Mouse (Mus musculus) kidney, adult 2 months (tissue): ENCODE measurements around the gene Zglp1. TPM values are rescaled to one million over a fixed set of nuclear protein-coding genes. Genes with fewer than 3 reads are reported as not detected.

Source experiments
- DNase-seq: peaks from one replicate; pipeline ENCODE4 v3.0.0; 2021
- H3K27ac ChIP-seq: fragments of 200-500 bp; 2 replicates; pipeline ENCODE4 v1.5.1; 2012; ENCODE audit warnings: low read depth, low read length, control low read depth, inconsistent platforms; ENCODE audit not compliant: insufficient read depth
- H3K27me3 ChIP-seq: fragments of 200-500 bp; replicated peaks from 2 replicates; pipeline ENCODE4 v1.6.1; 2012; ENCODE audit warnings: mild to moderate bottlenecking, moderate library complexity, low read length, inconsistent platforms; ENCODE audit not compliant: control insufficient read depth, insufficient read depth
- H3K36me3 ChIP-seq: fragments of 200-500 bp; 2 replicates; pipeline ENCODE4 v1.6.1; 2012; ENCODE audit warnings: mild to moderate bottlenecking, moderate library complexity, low read length, inconsistent platforms; ENCODE audit not compliant: control insufficient read depth, insufficient read depth
- H3K4me1 ChIP-seq: fragments of 200-500 bp; 2 replicates; pipeline ENCODE4 v1.6.1; 2011; ENCODE audit warnings: low read length; ENCODE audit not compliant: control insufficient read depth, insufficient read depth
- H3K4me3 ChIP-seq: fragments of 200-500 bp; 2 replicates; pipeline ENCODE4 v1.5.1; 2011; ENCODE audit warnings: mild to moderate bottlenecking, low read depth, low read length, control low read depth; ENCODE audit not compliant: insufficient read depth
- CTCF ChIP-seq: fragments of 200-500 bp; conservative IDR thresholded peaks from 2 replicates; pipeline ENCODE4 v1.5.1; 2011; ENCODE audit warnings: low read depth, mild to moderate bottlenecking, control low read depth, low read length, moderate library complexity, mixed read lengths; ENCODE audit not compliant: insufficient read depth, insufficient read length
- POLR2A ChIP-seq: fragments of 200-500 bp; IDR thresholded peaks from one replicate; pipeline ENCODE4 v1.6.1; 2011; ENCODE audit warnings: low read depth, low read length, control low read depth
- WGBS: fragments of 180-500 bp; shearing (Covaris S2); methylation state at CpG from one replicate; pipeline ENCODE4 v1.1.7; 2018; 5-methylcytosine and 5-hydroxymethylcytosine counted together
- polyA plus RNA-seq: library from polyadenylated mRNA; depleted of rRNA; stranded (reverse); fragments of >200 nt; gene quantifications from 2 replicates; pipeline ENCODE4 v1.2.3, GENCODE M21; 2012

The Zglp1 gene
- polyA plus RNA-seq, 1 experiment = not detected

- Histone ChIP-seq H3K27me3 (no peaks in the 10 kb centered on the region), H3K27ac (no peak overlapping the region), H3K4me1 (no peaks in the 10 kb centered on the region), H3K4me3 (no peak overlapping the region), H3K36me3 (no peaks in the 10 kb centered on the region)
- TF ChIP-seq CTCF (no peak), POLR2A (no peak)
- 95% methylated on average over 2 of the region's 2 CpGs for WGBS
- peak; percentile 23 for DNase-seq
Measured at GRCm38 (mm10) chr9:21102076-21102475, 35.2 kb upstream of the Zglp1 start.

- Histone ChIP-seq H3K27ac (no peak overlapping the region), H3K36me3 (no peaks in the 10 kb centered on the region), H3K4me3 (no peak overlapping the region), H3K4me1 (no peaks in the 10 kb centered on the region), H3K27me3 (no peaks in the 10 kb centered on the region)
- WGBS = 54% methylated on average over 15 of the region's 15 CpGs
- no peak for DNase-seq
- no peak for TF ChIP-seq POLR2A
- no peak for TF ChIP-seq CTCF
Measured at GRCm38 (mm10) chr9:21100447-21101161, 33.7 kb upstream of the Zglp1 start.

- H3K4me1 ChIP-seq = no peaks in the 10 kb centered on the region
- H3K27me3 ChIP-seq = no peaks in the 10 kb centered on the region
- 73% methylated on average over 8 of the region's 8 CpGs for WGBS
- H3K27ac ChIP-seq = no peak overlapping the region
- no peaks in the 10 kb centered on the region for H3K36me3 ChIP-seq
- H3K4me3 ChIP-seq = no peak overlapping the region
- TF ChIP-seq CTCF (no peak), POLR2A (no peak)
- DNase-seq = no peak
Measured at GRCm38 (mm10) chr9:21097793-21098192, 30.9 kb upstream of the Zglp1 start.

DNA sequence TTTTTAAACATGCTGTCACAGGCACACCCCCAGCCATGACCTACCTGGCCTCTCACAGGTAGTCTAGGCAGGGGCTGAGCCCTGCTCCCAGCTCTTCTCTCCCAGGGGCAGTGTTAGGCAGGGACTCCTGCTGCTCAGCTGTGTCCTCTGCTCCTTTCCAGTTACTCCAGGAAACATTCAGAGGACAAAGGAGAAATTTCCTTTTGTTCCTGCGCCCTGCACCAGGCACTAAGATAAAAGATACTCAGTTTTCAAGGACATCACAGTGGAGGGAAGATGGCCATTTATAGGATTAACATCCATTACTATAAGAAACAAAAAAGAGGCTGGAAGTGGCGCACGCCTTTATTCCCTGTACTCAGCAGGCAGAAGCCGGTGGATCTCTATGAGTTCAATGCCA lies 29.1 kb upstream of the Zglp1 start:
- no peaks in the 10 kb centered on the region for H3K27me3 ChIP-seq
- H3K27ac ChIP-seq = no peak overlapping the region
- no peak overlapping the region for H3K4me3 ChIP-seq
- 100% methylated on average over 4 of the region's 4 CpGs for WGBS
- TF ChIP-seq POLR2A = no peak
- no peak for TF ChIP-seq CTCF
- no peaks in the 10 kb centered on the region for H3K36me3 ChIP-seq
- H3K4me1 ChIP-seq = no peaks in the 10 kb centered on the region
- DNase-seq = no peak

- TF ChIP-seq POLR2A = no peak
- TF ChIP-seq CTCF = no peak
- DNase-seq = no peak
- Histone ChIP-seq H3K27me3 (no peaks in the 10 kb centered on the region), H3K4me1 (peaks cover 4% of the 10 kb centered on the region; the same call in 1 of the 2 replicates), H3K4me3 (no peak overlapping the region), H3K36me3 (no peaks in the 10 kb centered on the region), H3K27ac (no peak overlapping the region)
- WGBS = 98% methylated on average over 9 of the region's 9 CpGs
Measured at GRCm38 (mm10) chr9:21093423-21093822, 26.5 kb upstream of the Zglp1 start.

DNA sequence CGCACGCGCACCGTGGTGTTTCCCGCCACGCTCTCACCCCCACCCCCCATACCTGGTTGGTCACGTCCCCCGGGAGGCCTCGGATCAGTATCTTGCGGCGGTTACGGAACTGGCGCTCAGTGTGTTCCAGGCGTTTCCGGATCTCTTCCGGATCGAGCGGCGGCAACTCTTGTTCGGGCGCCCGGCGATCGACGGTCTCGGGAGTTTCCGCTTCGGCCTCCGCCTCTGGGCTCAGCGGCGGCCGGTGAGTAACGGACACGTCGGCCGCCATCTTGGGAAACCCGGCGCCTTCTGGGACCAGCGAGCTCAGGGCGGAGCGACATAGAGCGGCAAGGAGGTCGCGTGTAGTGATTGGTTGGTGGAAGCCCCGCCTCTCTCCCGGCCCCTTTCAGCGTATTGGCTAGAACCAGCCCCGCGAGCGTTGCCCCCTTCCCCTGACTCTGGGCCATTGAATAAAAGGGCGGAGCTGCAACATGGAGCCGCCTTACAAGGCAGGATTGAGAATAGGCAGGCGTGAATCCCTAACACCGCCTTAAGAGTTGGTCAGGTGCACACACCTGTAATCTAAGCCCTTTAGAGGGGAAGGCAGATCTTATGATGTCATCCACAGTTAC lies 24.9 kb upstream of the Zglp1 start, which contains the start of the genes Gm38431 and Raver1:
Gene Gm38431, minus strand, starts transcription at position 291 of the 614 bp plus-strand sequence.
Gene Raver1, minus strand, starts transcription at position 302 of the 614 bp plus-strand sequence.
- no peak for TF ChIP-seq CTCF
- TF ChIP-seq POLR2A = no peak
- under 1% methylated on average over 54 of the region's 54 CpGs for WGBS
- Histone ChIP-seq H3K36me3 (0 out of 2 replicates have a peak, but pooled peaks cover 1% of the 10 kb centered on the region), H3K27ac (peak within 1 kb of the TSS; percentile 68), H3K27me3 (no peaks in the 10 kb centered on the region), H3K4me1 (peaks cover 4% of the 10 kb centered on the region; the same call in 1 of the 2 replicates), H3K4me3 (peak within 1 kb of the TSS; percentile 78)
- DNase-seq = peak; percentile 99

- H3K4me3 ChIP-seq = peak overlapping the region; percentile 78
- 0 out of 2 replicates have a peak, but pooled peaks cover 1% of the 10 kb centered on the region for H3K36me3 ChIP-seq
- H3K27me3 ChIP-seq = no peaks in the 10 kb centered on the region
- DNase-seq = no peak
- peak overlapping the region; percentile 52 for H3K27ac ChIP-seq
- peaks cover 4% of the 10 kb centered on the region; the same call in 1 of the 2 replicates for H3K4me1 ChIP-seq
- WGBS = 1% methylated on average over 24 of the region's 24 CpGs
- TF ChIP-seq CTCF = no peak
- no peak for TF ChIP-seq POLR2A
Measured at GRCm38 (mm10) chr9:21090972-21091706, 24.2 kb upstream of the Zglp1 start.
